ENCODE assay signal across 8 mouse cellular contexts in genomic region chr11:96073295-96073993, GRCm38 (mm10). TPM values are rescaled to one million over a fixed set of nuclear protein-coding genes. Genes with fewer than 3 reads are reported as not detected.
DNase-seq lines count a peak whose midpoint lies in the region; ATAC-seq and TF ChIP-seq lines count a peak whose summit lies in the region.

No protein-coding gene starts in this region.

- intact Hi-C loops in gastrocnemius, adult 2 months (cut with DNase I) = loop anchor here (10.0 kb wide), 1 partner anchor 409 kb away; the partner anchor contains the start of gene Phb

- H3K9ac ChIP-seq in hindbrain, embryonic 16.5 days (ENCODE audit: low read depth, low read length) = no peak overlapping the region
- no peak overlapping the region for H3K9ac ChIP-seq in midbrain, embryonic 13.5 days (replicated peaks)

- H3K4me2 ChIP-seq in hindbrain, embryonic 16.5 days (ENCODE audit: low read length) = peak overlapping the region; percentile 83
- H3K4me2 ChIP-seq in midbrain, embryonic 13.5 days (replicated peaks) = peak overlapping the region; percentile 94; the same call in 1 of the 2 replicates

- no peaks in the 10 kb centered on the region for H3K9me3 ChIP-seq in G1E (replicated peaks)
- no peaks in the 10 kb centered on the region for H3K9me3 ChIP-seq in hindbrain, embryonic 16.5 days (ENCODE audit: control insufficient read depth, low read length)
- no peaks in the 10 kb centered on the region for H3K9me3 ChIP-seq in midbrain, embryonic 13.5 days

- H3K27ac ChIP-seq in gastrocnemius, adult 2 months = peak overlapping the region; percentile 98
- no peak overlapping the region for H3K27ac ChIP-seq in hindbrain, embryonic 16.5 days (ENCODE audit: low read depth, low read length)
- no peak overlapping the region for H3K27ac ChIP-seq in midbrain, embryonic 13.5 days

- WGBS in hindbrain, embryonic 16.5 days = 90% methylated on average over 7 of the region's 9 CpGs
- WGBS in midbrain, embryonic 13.5 days = 89% methylated on average over 9 of the region's 9 CpGs

- H3K4me1 ChIP-seq in G1E (ENCODE audit: insufficient read depth, low read depth, low read length) = peaks cover 48% of the 10 kb centered on the region
- H3K4me1 ChIP-seq in hindbrain, embryonic 16.5 days (ENCODE audit: control insufficient read depth, insufficient read depth, low read depth, low read length) = peaks cover 15% of the 10 kb centered on the region
- peaks cover 19% of the 10 kb centered on the region for H3K4me1 ChIP-seq in midbrain, embryonic 13.5 days (replicated peaks)

- DNase-seq in gastrocnemius, adult 2 months = peak; percentile 30
- no peak for DNase-seq in gastrocnemius, postnatal 10 days
- no peak for DNase-seq in G1E (ENCODE audit: low spot score)
- DNase-seq in gastrocnemius, adult 8-10 months (ENCODE audit: low spot score in 2 of 2) = no peak
- DNase-seq in spleen, adult 12 weeks (ENCODE audit: low spot score) = no peak
- DNase-seq in embryo, embryonic 11 days = no peak

- TF ChIP-seq CTCF in gastrocnemius, adult 2 months (IDR thresholded peaks at IDR 0.05) = no peak
- TF ChIP-seq CTCF in G1E (IDR thresholded peaks at IDR 0.05; ENCODE audit: low read depth, low read length) = no peak

- peak overlapping the region; percentile 95 for H3K4me3 ChIP-seq in gastrocnemius, adult 2 months
- peak overlapping the region; percentile 90; the same call in 1 of the 2 replicates for H3K4me3 ChIP-seq in G1E (ENCODE audit: low read depth, low read length)
- H3K4me3 ChIP-seq in hindbrain, embryonic 16.5 days (ENCODE audit: low read length) = no peak overlapping the region
- 0 out of 2 replicates have a peak overlapping the region, but pooled peaks have one; percentile 74 for H3K4me3 ChIP-seq in midbrain, embryonic 13.5 days (replicated peaks)

- no peaks in the 10 kb centered on the region for H3K27me3 ChIP-seq in G1E (ENCODE audit: insufficient read depth, low read length)
- H3K27me3 ChIP-seq in hindbrain, embryonic 16.5 days (replicated peaks; ENCODE audit: control insufficient read depth, insufficient read depth, low read length) = no peaks in the 10 kb centered on the region
- H3K27me3 ChIP-seq in midbrain, embryonic 13.5 days = no peaks in the 10 kb centered on the region

- ATAC-seq in G1E (ENCODE audit: extremely low read depth, insufficient number of reproducible peaks, low FRiP score, poor library complexity, severe bottlenecking) = no peak
- no peak for ATAC-seq in hindbrain, embryonic 16.5 days
- ATAC-seq in midbrain, embryonic 13.5 days = no peak

- H3K36me3 ChIP-seq in G1E (replicated peaks) = peaks cover 50% of the 10 kb centered on the region
- H3K36me3 ChIP-seq in hindbrain, embryonic 16.5 days (ENCODE audit: control insufficient read depth, insufficient read depth, low read length) = peaks cover 10% of the 10 kb centered on the region
- H3K36me3 ChIP-seq in midbrain, embryonic 13.5 days = peaks cover 19% of the 10 kb centered on the region

RNA-seq across cellular contexts. Expression of gene Atp5g1, which starts 2.0 kb away (rescaled TPM):
- 1,000 to 10,000 TPM; 1,178 to 1,786 TPM for total RNA-seq in gastrocnemius, adult 2 months (2021)
- 1,000 to 10,000 TPM; 1,118 to 1,302 TPM for total RNA-seq in gastrocnemius, postnatal 10 days (2021)
- total RNA-seq in G1E (2014; fragmentation: Nextera tagmentation) = 304 and 320 TPM in 2 replicates
- 108 and 129 TPM in 2 replicates for total RNA-seq in G1E (2017)
- 196 and 385 TPM in 2 replicates for polyA plus RNA-seq in G1E (2012)
- polyA plus RNA-seq in hindbrain, embryonic 16.5 days (2015; fragmentation: Nextera tagmentation; extraction: Ambion mirVana) = 787 and 865 TPM in 2 replicates
- 423 and 443 TPM in 2 replicates for polyA plus RNA-seq in midbrain, embryonic 13.5 days (2015; fragmentation: Nextera tagmentation; extraction: Ambion mirVana)
- 1,000 to 10,000 TPM; 1,235 to 1,416 (median 1,336) TPM for total RNA-seq in gastrocnemius, adult 8-10 months (2022)

RNA-seq across cellular contexts. Expression of gene Ube2z, which starts 8.3 kb away (rescaled TPM):
- 10 to 100 TPM; 14.4 to 18.2 TPM for total RNA-seq in gastrocnemius, adult 2 months (2021)
- 10 to 100 TPM; 24.2 to 29.8 TPM for total RNA-seq in gastrocnemius, postnatal 10 days (2021)
- 35.6 and 38.5 TPM in 2 replicates for total RNA-seq in G1E (2014; fragmentation: Nextera tagmentation)
- 34.6 and 35.8 TPM in 2 replicates for total RNA-seq in G1E (2017)
- polyA plus RNA-seq in G1E (2012) = 25.8 and 31.9 TPM in 2 replicates
- polyA plus RNA-seq in hindbrain, embryonic 16.5 days (2015; fragmentation: Nextera tagmentation; extraction: Ambion mirVana) = 37.5 and 38.4 TPM in 2 replicates
- polyA plus RNA-seq in midbrain, embryonic 13.5 days (2015; fragmentation: Nextera tagmentation; extraction: Ambion mirVana) = 28.9 and 34.0 TPM in 2 replicates
- 10 to 100 TPM; 15.0 to 17.9 (median 16.3) TPM for total RNA-seq in gastrocnemius, adult 8-10 months (2022)

RNA-seq across cellular contexts. Expression of gene Calcoco2, which starts 38.3 kb away (rescaled TPM):
- total RNA-seq in gastrocnemius, adult 2 months (2021) = not detected
- not detected for total RNA-seq in gastrocnemius, postnatal 10 days (2021)
- total RNA-seq in G1E (2014; fragmentation: Nextera tagmentation) = not detected in 2 replicates
- total RNA-seq in G1E (2017) = not detected in 2 replicates
- not detected in 2 replicates for polyA plus RNA-seq in G1E (2012)
- not detected in 2 replicates for polyA plus RNA-seq in hindbrain, embryonic 16.5 days (2015; fragmentation: Nextera tagmentation; extraction: Ambion mirVana)
- polyA plus RNA-seq in midbrain, embryonic 13.5 days (2015; fragmentation: Nextera tagmentation; extraction: Ambion mirVana) = not detected in 2 replicates
- not detected for total RNA-seq in gastrocnemius, adult 8-10 months (2022)

RNA-seq across cellular contexts. Expression of gene Snf8, which starts 38.8 kb away (rescaled TPM):
- total RNA-seq in gastrocnemius, adult 2 months (2021) = 10 to 100 TPM; 31.6 to 34.6 TPM
- 10 to 100 TPM; 31.6 to 34.5 TPM for total RNA-seq in gastrocnemius, postnatal 10 days (2021)
- total RNA-seq in G1E (2014; fragmentation: Nextera tagmentation) (38.7 and 48.4 TPM in 2 replicates), G1E (2017) (58.4 and 62.3 TPM in 2 replicates)
- 154 and 196 TPM in 2 replicates for polyA plus RNA-seq in G1E (2012)
- 120 and 132 TPM in 2 replicates for polyA plus RNA-seq in hindbrain, embryonic 16.5 days (2015; fragmentation: Nextera tagmentation; extraction: Ambion mirVana)
- 133 and 142 TPM in 2 replicates for polyA plus RNA-seq in midbrain, embryonic 13.5 days (2015; fragmentation: Nextera tagmentation; extraction: Ambion mirVana)
- total RNA-seq in gastrocnemius, adult 8-10 months (2022) = 10 to 100 TPM; 30.5 to 36.9 (median 31.6) TPM

RNA-seq across cellular contexts. Expression of gene Gip, which starts 49.1 kb away (rescaled TPM):
- not detected for total RNA-seq in gastrocnemius, adult 2 months (2021)
- not detected for total RNA-seq in gastrocnemius, postnatal 10 days (2021)
- total RNA-seq in G1E (2014; fragmentation: Nextera tagmentation) (not detected in 2 replicates), G1E (2017) (0.76 TPM in 1 of 2 replicates, not detected in the other)
- not detected in 2 replicates for polyA plus RNA-seq in G1E (2012)
- not detected in 2 replicates for polyA plus RNA-seq in hindbrain, embryonic 16.5 days (2015; fragmentation: Nextera tagmentation; extraction: Ambion mirVana)
- polyA plus RNA-seq in midbrain, embryonic 13.5 days (2015; fragmentation: Nextera tagmentation; extraction: Ambion mirVana) = not detected in 2 replicates
- total RNA-seq in gastrocnemius, adult 8-10 months (2022) = not detected
